Mouse (Mus musculus) liver, adult 2 months (tissue): Measurements from ENCODE around the gene Lmntd1.

Source experiments
- CTCF ChIP-seq: fragments of 200-500 bp; IDR thresholded peaks from 2 replicates; pipeline ENCODE4 v1.5.1; 2011; ENCODE audit warnings: low read depth, low read length, control low read depth
- POLR2A ChIP-seq: fragments of 200-500 bp; IDR thresholded peaks from 2 replicates; pipeline ENCODE4 v1.6.1; 2011; ENCODE audit warnings: low read length, control low read depth; ENCODE audit not compliant: insufficient read depth; ENCODE audit errors: extremely low read depth

- TF ChIP-seq POLR2A (no peak), CTCF (no peak)
These were observed 235.4 kb downstream of the Lmntd1 start for GRCm38 (mm10) chr6:145378689-145379088.
